Mouse (Mus musculus): ENCODE data around the gene Ypel3.

Gene Ypel3

GRCm38 (mm10) chr7:126818818-126819217 lies 42.1 kb downstream of the Ypel3 start:
- DNase-seq: no peak

DNA sequence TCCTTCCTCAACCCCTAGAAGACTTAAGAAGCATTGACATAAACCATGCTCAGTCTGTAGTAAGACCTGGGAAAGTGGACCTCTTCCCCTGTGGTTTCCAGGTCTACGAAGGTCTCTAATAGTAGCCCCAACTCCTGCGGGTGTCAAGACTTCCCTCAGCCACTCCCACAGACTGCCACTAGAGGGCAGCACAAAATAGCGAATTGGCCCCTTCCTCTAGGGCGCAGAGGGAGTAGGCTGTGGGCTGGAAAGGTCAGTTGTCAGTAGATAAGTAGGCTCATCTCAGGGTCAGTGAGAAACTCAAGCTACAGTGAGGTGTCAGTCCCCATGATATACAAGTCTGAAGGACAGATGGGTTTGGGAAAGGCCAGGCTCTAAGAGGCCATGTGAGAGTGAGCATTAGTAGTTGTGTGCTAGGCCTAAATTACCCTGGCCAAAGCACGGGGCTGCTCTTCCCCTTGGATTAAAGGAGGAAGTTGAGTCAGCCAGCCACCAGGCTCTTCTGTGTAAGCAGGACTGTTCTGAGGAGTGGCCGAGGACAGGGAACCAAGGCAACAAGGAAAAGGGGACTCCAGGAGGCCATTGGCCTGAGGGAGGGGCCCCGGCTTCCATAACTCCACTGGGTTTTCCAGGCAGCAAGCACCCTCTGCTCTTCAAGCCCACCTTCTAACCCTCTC lies 45.2 kb downstream of the Ypel3 start:
- peak; percentile 87 for DNase-seq

- DNase-seq: no peak
Observed at GRCm38 (mm10) chr7:126822741-126823140, 46.0 kb downstream of the Ypel3 start.

DNA sequence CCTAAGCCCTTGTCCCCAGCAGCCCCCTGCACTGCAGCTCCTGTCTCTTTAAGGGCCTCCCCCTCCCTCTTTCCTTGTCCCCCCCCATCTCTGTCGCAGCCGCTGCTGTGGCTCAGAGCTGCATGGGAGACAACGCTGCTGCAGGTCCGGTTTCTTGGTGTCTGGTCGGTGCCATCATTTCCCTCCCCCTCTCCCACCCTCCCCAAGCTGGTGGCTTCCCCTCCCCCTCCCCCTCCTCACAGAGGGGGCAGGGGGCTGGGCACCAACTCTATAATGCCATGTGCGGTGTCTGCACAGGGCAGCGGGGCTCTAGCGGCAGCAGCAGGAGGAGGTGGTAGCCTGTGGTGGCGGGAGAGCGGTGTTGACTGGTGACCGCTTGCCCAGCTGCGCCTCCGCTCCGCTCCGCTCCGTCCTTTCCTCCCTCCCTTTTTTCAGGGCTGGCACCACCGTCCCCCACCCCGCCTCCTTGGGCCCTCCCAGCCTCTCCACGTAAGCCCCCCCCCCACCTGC lies 46.5 kb downstream of the Ypel3 start:
- DNase-seq: peak; percentile 53

DNA sequence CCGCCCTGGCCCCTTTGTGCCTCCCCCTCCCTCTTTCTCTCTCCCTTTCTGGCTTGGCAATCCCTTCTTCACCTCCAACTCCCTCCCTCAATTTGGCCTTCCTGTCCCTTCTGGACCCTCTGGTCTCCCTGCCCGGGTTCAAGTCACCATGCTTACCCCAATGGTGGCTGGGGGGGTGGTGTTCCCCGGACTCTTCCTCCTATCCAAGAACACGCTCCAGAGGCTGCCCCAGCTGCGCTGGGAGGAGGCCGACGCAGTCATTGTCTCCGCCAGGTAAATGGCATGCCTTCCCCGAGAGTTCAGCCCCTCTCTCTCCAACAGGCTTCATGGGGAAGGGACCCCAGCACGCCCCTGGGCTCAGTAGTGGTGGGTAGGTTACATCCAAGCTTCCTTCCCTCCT lies 47.2 kb downstream of the Ypel3 start:
- no peak for DNase-seq

GRCm38 (mm10) chr7:126825403-126825802 lies 48.6 kb downstream of the Ypel3 start:
- peak; percentile 54 for DNase-seq

DNA sequence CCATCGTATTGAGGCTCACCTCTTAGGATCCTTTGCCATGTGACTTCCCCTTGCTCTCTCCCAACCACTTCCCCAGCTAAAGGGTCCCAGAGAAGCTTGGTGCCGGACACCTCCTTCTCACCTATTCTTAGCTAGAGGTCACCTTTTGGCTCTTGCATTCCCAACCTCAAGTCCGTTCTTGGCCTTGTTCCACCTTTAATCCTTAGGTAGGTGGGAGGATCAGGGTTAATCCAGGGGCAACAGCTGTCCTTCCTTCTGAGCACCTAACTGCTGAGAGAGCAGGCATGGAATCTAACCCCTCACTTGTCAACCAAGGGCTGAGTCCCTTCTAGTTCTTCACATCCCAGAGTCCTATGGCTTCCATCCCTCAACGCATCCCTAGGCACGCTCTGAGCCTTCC lies 49.2 kb downstream of the Ypel3 start:
- DNase-seq: no peak

Measured in embryo, embryonic 11 days (tissue).